Mouse (Mus musculus) spleen, adult 10 weeks (tissue): ENCODE data around the gene Mlf2. TPM values are rescaled to one million over a fixed set of nuclear protein-coding genes. Genes with fewer than 3 reads are reported as not detected.

Experiments
- polyA plus RNA-seq: library from polyadenylated mRNA; stranded (reverse); fragments of 350-450 nt; fragmentation: Illumina TruSeq; extraction: RNeasy Lipid Tissue Mini Kit (QIAGEN cat#74804); gene quantifications from one replicate; pipeline ENCODE4 v1.2.3, GENCODE M21; 2015; ENCODE audit warnings: low replicate concordance; ENCODE audit not compliant: insufficient read depth

Mlf2 gene
- 41.7 TPM for polyA plus RNA-seq

DNA sequence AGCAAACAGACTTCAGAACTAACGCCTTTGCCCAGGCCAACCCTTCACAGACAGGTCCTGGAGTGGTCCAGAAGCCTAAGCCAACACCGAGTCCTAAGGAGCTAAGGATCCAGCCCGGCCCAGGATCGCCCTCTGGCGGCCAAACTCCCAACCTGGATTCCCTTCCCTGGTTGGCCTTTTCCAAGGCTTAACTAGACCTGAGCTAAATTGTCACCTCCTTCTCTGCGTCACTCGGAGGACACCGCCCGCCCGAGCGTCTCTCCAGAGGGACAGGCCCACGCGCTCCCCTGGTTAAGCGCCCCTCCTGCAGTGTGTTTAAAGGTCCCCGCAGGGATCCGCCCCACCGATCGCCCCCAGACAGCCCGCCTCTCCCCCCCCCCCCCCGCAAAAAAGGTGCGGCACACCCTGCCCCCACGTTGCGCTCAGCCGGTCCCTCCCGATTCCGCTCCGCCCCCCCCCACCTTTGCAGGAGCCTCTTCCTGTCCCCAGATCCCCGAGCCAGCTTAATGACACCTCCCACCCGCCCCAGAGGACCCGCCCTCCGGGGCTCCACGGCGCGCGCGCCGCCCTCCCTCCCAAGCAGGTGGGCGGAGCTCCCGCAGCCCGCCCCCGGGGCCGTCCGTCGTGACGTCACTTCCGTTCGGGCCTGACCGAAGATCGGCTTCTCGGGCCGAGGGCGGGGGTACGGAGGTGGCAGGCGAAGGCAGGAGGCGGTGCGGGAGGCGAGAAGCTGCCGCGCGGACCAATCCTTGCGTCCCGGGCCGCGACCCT, at the start of gene Mlf2:
TSS of gene Mlf2 (plus strand) at position 633 of the 771 bp plus-strand sequence.

DNA sequence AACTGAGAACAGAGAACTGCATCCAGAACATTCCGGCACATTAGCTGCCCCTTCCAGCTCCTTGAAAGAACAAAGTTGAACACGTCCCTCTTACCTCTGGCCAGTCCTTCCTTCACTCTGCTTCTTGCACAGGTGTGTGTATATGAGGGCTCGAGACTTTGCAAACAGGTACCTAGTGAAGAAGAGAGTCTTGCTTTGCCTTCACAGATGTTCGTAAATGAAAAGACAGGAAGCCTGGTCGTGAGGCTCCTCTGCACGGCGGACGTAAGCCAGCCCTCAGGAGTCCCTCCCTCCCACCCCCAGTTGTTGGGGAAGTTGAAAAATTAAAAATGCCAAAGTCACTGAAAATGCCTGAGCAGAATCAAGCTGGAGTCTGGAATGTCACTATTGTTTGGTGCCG, 43.2 kb upstream of the Mlf2 start, which contains the start of gene Cd4:
TSS of gene Cd4 (minus strand) at position 236 of the 400 bp plus-strand sequence.

DNA sequence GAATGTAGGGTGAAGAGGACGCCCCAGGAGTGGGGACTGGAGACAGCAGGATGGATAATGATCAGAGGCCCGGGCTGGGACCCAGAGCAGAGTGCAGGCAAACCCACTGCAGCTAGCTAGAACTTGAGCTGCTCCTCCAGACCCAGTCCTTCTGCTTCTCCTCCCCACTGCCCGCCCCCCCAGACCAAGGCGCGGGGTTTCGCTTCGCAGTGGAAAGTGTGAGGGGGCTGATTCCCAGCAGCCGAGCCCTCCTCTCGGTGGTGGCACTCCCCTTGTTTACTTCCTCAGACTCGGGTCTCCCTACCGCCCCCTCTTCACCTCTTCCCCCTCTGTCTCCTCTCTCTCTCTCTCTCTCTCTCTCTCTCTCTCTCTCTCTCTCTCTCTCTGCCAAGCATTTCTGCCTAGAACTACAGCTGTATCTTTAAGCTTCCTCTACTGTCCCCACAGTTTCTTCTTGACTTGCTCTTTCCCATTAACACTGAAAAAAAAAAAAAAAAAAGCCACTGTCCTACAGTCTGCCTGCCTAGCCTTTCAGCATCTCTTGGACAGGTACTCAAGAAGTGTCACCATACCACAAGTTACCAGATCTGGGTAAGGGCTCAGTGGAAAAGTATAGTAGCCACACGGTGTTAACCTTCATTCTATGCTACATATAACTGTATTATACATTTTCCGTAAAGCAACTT, 19.5 kb upstream of the Mlf2 start, which contains the start of gene Lag3:
TSS of gene Lag3 (minus strand) at position 173 of the 686 bp plus-strand sequence.

GRCm38 (mm10) chr6:124919695-124920317, 11.4 kb upstream of the Mlf2 start, which contains the start of gene Ptms:
Gene Ptms, minus strand, starts transcription at chr6:124920103.

DNA sequence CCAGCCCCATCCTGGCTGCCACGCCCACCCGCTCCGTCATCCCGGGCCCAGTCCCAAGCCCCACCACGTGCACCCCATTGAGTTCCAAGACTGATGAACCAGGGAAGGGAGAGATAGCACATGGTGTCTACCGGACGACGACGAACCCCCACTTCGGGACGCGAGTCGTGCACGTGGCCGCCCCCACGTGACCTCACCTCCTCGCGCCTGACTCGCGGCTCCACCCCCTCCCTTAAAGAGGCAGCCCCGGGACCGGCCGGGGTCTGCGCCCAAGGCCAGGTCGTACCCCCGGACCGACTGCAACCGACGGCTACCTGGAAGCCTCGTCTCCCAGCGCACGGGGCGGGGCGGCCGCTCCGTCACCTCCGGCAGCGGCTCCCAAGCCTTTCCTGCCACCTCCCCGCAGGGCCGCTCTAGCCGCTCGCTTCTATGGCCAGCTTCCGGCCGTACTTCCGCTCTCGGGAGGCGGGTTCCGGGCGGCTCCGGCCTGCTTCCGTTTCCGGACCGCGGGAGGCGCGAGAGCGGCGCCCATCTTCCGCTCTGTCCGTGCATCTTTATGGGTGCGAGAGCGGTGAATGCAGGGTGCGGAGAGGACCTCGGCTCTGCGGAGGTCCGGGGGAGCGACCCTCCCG, 34.0 kb downstream of the Mlf2 start, which contains the start of gene Cops7a:
TSS of gene Cops7a (minus strand) at position 451 of the 632 bp plus-strand sequence.

Other genes starting within 250 kb of the Mlf2 start
- 160 TPM for gene Emg1, start 219.2 kb upstream of the Mlf2 start, polyA plus RNA-seq
- 110 TPM for gene Phb2, start 219.1 kb upstream of the Mlf2 start, polyA plus RNA-seq
- gene Ptpn6, start 192.7 kb upstream of the Mlf2 start, polyA plus RNA-seq: 354 TPM
- 88.0 TPM for gene Grcc10, start 190.0 kb upstream of the Mlf2 start, polyA plus RNA-seq
- 0.08 TPM for gene Gm45234, start 175.4 kb upstream of the Mlf2 start, polyA plus RNA-seq
- 7.8 TPM for gene Atn1, start 174.9 kb upstream of the Mlf2 start, polyA plus RNA-seq
- gene Eno2, start 161.7 kb upstream of the Mlf2 start, polyA plus RNA-seq: 3.5 TPM
- gene Lrrc23, start 151.7 kb upstream of the Mlf2 start, polyA plus RNA-seq: 3.5 TPM
- 3.2 TPM for gene Spsb2, start 122.7 kb upstream of the Mlf2 start, polyA plus RNA-seq
- gene Tpi1, start 117.1 kb upstream of the Mlf2 start, polyA plus RNA-seq: 63.1 TPM
- 69.3 TPM for gene Usp5, start 101.9 kb upstream of the Mlf2 start, polyA plus RNA-seq
- 25.4 TPM for gene Cdca3, start 101.8 kb upstream of the Mlf2 start, polyA plus RNA-seq
- not detected for gene Gnb3, start 91.1 kb upstream of the Mlf2 start, polyA plus RNA-seq
- gene P3h3, start 73.6 kb upstream of the Mlf2 start, polyA plus RNA-seq: 6.7 TPM
- gene Gpr162, start 67.4 kb upstream of the Mlf2 start, polyA plus RNA-seq: 1.0 TPM
- 71.3 TPM for gene Cd4, start 43.2 kb upstream of the Mlf2 start, polyA plus RNA-seq
- 6.5 TPM for gene Lag3, start 19.7 kb upstream of the Mlf2 start, polyA plus RNA-seq
- gene Ptms, start 11.3 kb upstream of the Mlf2 start, polyA plus RNA-seq: 193 TPM
- 30.5 TPM for gene Cops7a, start 34.2 kb downstream of the Mlf2 start, polyA plus RNA-seq
- gene Pianp, start 65.3 kb downstream of the Mlf2 start, polyA plus RNA-seq: 3.0 TPM
- gene Zfp384, start 77.8 kb downstream of the Mlf2 start, polyA plus RNA-seq: 76.0 TPM
- 64.2 TPM for gene Ing4, start 108.4 kb downstream of the Mlf2 start, polyA plus RNA-seq
- gene Acrbp, start 118.3 kb downstream of the Mlf2 start, polyA plus RNA-seq: 22.3 TPM
- 8.7 TPM for gene Lpar5, start 136.5 kb downstream of the Mlf2 start, polyA plus RNA-seq
- gene Chd4, start 164.6 kb downstream of the Mlf2 start, polyA plus RNA-seq: 174 TPM
- 22.7 TPM for gene Nop2, start 200.5 kb downstream of the Mlf2 start, polyA plus RNA-seq
- gene Iffo1, start 213.9 kb downstream of the Mlf2 start, polyA plus RNA-seq: 29.6 TPM
- gene Gapdh, start 235.1 kb downstream of the Mlf2 start, polyA plus RNA-seq: 414 TPM